Mouse (Mus musculus): ENCODE results near the gene Ccdc34.

DNA sequence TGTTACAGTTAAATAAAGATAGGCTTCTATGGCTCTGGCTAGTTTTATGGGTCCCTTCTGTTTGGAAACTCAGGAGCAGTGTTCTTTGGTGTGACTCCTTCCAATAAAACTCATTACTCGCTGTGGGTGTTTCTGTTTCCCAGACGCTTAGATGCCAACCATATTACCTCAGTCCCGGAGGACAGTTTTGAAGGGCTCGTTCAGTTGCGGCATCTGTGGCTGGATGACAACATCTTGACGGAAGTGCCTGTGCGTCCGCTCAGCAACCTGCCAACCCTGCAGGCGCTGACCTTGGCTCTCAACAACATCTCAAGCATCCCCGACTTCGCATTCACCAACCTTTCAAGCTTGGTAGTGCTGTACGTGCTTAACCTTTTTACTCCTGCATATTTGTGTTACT lies 21.2 kb upstream of the Ccdc34 start:
- TF ChIP-seq CTCF (IDR thresholded peaks at IDR 0.05; ENCODE audit: control insufficient read depth, insufficient read depth, insufficient replicate concordance, low read depth, low read length) (no peak), POLR2A (IDR thresholded peaks at IDR 0.05; ENCODE audit: control insufficient read depth, low read depth, low read length) (no peak)

Measured in testis, adult 2 months (tissue).